Mouse (Mus musculus) liver (tissue): ENCODE data around the gene Itgal.
"Not testable (repeated sequence)": the region's sequence is repeated elsewhere in the genome, so short reads cannot be mapped to it uniquely, and the experiment has no call there.

Source experiments
- DNase-seq: peaks from one replicate; pipeline ENCODE4 v3.0.0-alpha.2; 2020; ENCODE audit warnings: mixed read lengths

The Itgal gene

DNA sequence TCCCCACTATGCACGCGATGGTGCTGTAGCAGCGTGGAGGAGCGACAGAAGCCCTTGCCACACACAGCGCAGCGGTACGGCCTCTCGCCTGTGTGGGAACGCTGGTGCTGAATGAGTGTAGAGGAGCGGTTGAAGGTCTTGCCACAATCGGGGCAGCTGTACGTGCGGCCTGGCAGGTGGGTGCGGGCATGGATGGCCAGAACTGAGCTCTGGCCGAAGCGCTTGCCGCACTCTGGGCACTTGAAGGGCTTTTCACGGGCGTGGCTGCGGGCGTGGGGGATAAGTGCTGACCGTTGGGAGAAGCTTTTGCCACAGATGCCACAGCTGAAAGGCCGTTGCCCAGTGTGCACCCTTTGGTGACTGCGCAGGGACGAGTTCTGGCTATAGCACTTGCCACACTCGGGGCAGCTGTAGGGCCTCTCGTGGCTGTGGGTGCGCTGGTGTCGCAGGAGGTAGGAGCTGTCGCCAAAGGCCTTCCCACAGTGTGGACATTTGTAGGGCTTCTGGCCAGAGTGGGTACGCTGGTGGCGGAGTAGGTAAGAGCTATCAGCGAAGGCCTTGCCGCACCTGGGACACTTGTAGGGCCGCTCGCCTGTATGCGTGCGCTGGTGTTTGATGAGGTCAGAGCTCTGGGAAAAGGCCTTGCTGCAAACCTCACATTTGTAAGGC lies 47.4 kb downstream of the Itgal start:
- DNase-seq = no peak

- no peak for DNase-seq
Observed at GRCm38 (mm10) chr7:127344371-127344770, 48.3 kb downstream of the Itgal start.

- DNase-seq = no peak
Observed at GRCm38 (mm10) chr7:127345092-127345491, 49.0 kb downstream of the Itgal start.

- DNase-seq = peak; percentile 94
Observed at GRCm38 (mm10) chr7:127345512-127346325, 49.7 kb downstream of the Itgal start, which contains the start of gene Zfp768. Gene Zfp768, minus strand, starts transcription at chr7:127345589.

DNA sequence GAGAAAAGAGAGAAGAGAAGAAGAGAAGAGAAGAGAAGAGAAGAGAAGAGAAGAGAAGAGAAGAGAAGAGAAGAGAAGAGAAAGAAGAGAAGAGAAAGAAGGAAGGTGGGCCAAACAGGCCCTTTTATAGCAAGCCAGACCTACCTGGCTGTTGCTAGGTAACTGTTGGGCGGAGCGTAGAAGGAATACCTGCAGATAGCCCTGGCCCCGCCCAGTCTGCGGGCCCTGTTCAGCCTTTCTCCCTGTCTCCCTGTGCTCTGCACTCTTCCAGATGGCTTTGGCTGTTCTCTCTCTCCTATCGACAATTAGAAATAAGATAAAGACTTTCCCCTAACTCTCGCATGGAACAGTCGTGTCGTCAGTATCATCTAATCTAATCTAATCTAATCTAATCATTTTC lies 50.6 kb downstream of the Itgal start:
- peak; percentile 46 for DNase-seq

GRCm38 (mm10) chr7:127351230-127352004 lies 55.4 kb downstream of the Itgal start:
- no peak for DNase-seq

GRCm38 (mm10) chr7:127355796-127356195 lies 59.7 kb downstream of the Itgal start:
- DNase-seq = no peak

- no peak for DNase-seq
Observed at GRCm38 (mm10) chr7:127357871-127358270, 61.8 kb downstream of the Itgal start.

GRCm38 (mm10) chr7:127358472-127358871 lies 62.4 kb downstream of the Itgal start:
- no peak for DNase-seq

DNA sequence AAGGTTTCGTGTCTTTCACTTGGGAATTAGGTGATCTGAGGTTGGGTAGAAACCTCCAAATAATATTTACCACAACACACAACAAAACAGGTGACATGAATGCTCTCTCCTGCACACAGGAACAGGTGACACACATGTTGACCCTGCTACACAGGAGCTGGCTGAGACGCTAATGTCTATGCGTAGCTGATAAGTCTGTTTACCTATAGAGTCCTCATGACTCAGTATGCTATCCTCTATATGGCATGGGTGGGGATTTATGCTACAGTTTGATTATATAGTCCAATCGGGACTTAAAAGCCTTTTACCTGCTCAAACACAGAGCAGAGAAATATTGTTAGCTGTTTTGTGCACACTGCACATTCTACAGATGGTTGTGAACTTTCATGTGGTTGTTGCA lies 64.2 kb downstream of the Itgal start:
- no peak for DNase-seq

- peak; percentile 14 for DNase-seq
Observed at GRCm38 (mm10) chr7:127361449-127361848, 65.4 kb downstream of the Itgal start.

- peak; percentile 17 for DNase-seq
Observed at GRCm38 (mm10) chr7:127362418-127362817, 66.4 kb downstream of the Itgal start.

GRCm38 (mm10) chr7:127363475-127363921 lies 67.4 kb downstream of the Itgal start:
- peak; percentile 17 for DNase-seq

GRCm38 (mm10) chr7:127364166-127364565 lies 68.1 kb downstream of the Itgal start:
- no peak for DNase-seq

DNA sequence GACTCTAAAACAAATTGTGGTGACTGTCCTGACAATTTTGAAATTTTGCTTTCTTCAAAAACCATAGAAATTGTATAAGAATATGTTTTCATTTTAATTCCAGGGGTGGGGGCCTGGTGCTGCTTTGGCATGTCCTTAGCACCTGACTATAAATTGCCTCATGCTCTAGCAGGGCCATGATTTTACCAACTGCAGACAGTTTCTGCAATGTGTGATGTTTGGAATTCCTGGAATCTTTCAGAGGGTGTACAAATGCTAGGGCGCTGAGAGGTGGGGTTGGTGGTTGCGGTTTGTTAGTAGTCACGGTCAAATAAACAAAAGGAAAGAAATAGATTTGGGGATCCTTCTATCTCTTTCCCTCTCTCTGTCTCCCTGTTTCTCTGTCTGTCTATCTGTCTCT lies 70.2 kb downstream of the Itgal start:
- DNase-seq = no peak

DNA sequence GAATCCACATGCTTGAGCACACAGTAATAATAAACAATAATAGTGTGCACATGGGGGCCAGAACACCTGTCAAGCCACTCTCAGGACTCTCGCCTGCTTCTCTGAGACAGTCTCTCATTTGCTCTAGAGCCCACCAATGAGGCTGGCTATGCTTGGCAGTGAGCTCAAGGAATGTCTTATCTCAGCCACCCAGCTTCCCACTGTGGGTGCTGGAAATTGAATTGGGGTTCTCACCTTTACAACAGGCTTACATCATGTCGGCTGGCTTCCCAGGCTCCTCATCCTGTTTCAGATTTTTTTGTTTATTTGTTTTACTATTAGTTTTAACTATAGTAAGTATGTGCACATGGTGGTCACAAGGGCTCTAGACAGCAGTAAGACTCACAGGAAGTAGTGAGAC lies 75.2 kb downstream of the Itgal start:
- no peak for DNase-seq

DNA sequence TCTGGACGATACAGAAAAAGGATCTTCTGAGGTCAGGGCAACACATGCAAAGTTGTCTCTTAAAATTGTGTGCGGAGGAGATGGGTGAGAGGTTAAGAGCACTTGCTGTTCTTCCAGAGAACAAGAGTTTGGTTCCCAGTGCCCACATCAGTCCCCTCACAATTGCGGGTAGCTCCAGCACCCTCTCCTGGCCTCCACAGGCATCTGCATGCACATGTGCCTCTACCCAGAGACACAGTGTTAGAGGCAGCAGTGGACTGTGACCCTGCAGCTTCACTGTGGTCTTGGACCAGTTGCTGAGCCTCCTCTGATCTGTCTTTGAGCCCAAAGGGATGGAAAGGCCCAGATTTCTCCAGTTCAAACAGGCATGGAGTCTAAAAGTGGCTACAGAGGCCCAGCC lies 75.8 kb downstream of the Itgal start:
- DNase-seq = not testable (repeated sequence)

GRCm38 (mm10) chr7:127375271-127376245 lies 79.5 kb downstream of the Itgal start, which contains the start of gene Zfp747:
Gene Zfp747, minus strand, starts transcription at chr7:127376050.
- DNase-seq = peak; percentile 93

DNA sequence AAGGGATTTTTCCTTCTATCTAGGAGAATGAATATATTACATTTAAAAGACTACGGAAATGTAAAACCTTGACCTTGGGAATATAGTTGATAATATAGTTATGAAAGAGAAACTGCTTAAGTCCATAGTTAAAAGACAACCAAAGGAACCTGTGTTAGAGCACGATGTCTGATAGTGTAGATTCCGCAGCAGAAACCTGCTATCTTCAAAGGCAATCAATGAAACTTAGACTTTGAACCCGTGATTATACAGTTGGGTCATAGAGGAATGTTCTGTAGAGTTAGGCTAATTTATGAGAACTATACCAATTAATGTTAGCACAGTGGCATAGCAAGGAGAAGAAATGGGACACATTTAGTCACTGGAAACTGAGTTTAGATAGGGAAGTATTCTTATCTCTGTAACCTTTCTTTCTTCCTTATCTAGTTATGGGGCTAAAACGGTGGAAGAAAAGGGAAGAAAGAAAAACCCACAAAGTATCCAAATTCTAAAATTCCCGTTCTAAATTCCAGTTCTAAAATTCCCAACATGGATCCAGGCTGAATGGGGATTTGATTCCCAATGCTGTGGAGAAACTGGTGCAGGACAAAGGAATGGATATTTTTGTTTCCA lies 82.4 kb downstream of the Itgal start:
- no peak for DNase-seq
